Mouse (Mus musculus) thymus, adult 2 months (tissue): ENCODE results near the gene Efnb3.

Experiments used
- CTCF ChIP-seq: fragments of 200-500 bp; IDR thresholded peaks from 2 replicates; pipeline ENCODE4 v1.5.1; 2012; ENCODE audit warnings: mild to moderate bottlenecking, control low read depth, low read length, moderate library complexity, borderline replicate concordance; ENCODE audit not compliant: control insufficient read depth, poor library complexity, insufficient read depth; ENCODE audit errors: extremely low read depth
- POLR2A ChIP-seq: fragments of 200-500 bp; IDR thresholded peaks from 2 replicates; pipeline ENCODE4 v1.6.1; 2012; ENCODE audit warnings: mild to moderate bottlenecking, low read length, control low read depth, moderate library complexity; ENCODE audit not compliant: control insufficient read depth, poor library complexity, insufficient read depth; ENCODE audit errors: extremely low read depth

- TF ChIP-seq CTCF (no peak), POLR2A (no peak)
Measured at GRCm38 (mm10) chr11:69525661-69526060, 34.3 kb downstream of the Efnb3 start.
